Mouse (Mus musculus): ENCODE data around the gene Ctnnd1. TPM values are rescaled to one million over a fixed set of nuclear protein-coding genes. Genes with fewer than 3 reads are reported as not detected.
A peak's percentile ranks its signal among the peaks of the same experiment; 100 is the strongest.

Gene Ctnnd1
- polyA plus RNA-seq, 1 experiment from 2014 or later, result 40.0 TPM

- Histone ChIP-seq H3K36me3 (no peaks in the 10 kb centered on the region), H3K27me3 (ENCODE audit: low read depth, poor library complexity, severe bottlenecking) (no peaks in the 10 kb centered on the region), H3K9me3 (replicated peaks) (no peaks in the 10 kb centered on the region), H3K4me3 (peak overlapping the region; percentile 19; the same call in 1 of the 2 replicates), H3K27ac (no peak overlapping the region), H3K4me1 (no peaks in the 10 kb centered on the region)
- WGBS, result 45% methylated on average over 10 of the region's 10 CpGs
- no peak for DNase-seq (ENCODE audit: low spot score)
These were observed 93.6 kb downstream of the Ctnnd1 start for GRCm38 (mm10) chr2:84556888-84557514.

- Histone ChIP-seq H3K27ac (no peak overlapping the region), H3K4me3 (no peak overlapping the region), H3K9me3 (replicated peaks) (no peaks in the 10 kb centered on the region), H3K4me1 (no peaks in the 10 kb centered on the region), H3K27me3 (ENCODE audit: low read depth, poor library complexity, severe bottlenecking) (no peaks in the 10 kb centered on the region), H3K36me3 (no peaks in the 10 kb centered on the region)
- WGBS, result 77% methylated on average over 10 of the region's 10 CpGs
- DNase-seq (ENCODE audit: low spot score), result no peak
These were observed 99.0 kb downstream of the Ctnnd1 start for GRCm38 (mm10) chr2:84551390-84552100.

Other genes starting within 250 kb of the Ctnnd1 start
- gene Calcrl, start 225.4 kb downstream of the Ctnnd1 start, polyA plus RNA-seq (2016; fragmentation: Nextera tagmentation; extraction: Ambion mirVana), result 16.6 and 19.6 TPM in 2 replicates
- gene Tfpi, start 174.0 kb downstream of the Ctnnd1 start, polyA plus RNA-seq (2016; fragmentation: Nextera tagmentation; extraction: Ambion mirVana), result 12.5 and 13.9 TPM in 2 replicates
- 0.20 and 0.58 TPM in 2 replicates for gene Btbd18, start 8.3 kb upstream of the Ctnnd1 start, polyA plus RNA-seq (2016; fragmentation: Nextera tagmentation; extraction: Ambion mirVana)
- gene Selenoh, start 20.0 kb upstream of the Ctnnd1 start, polyA plus RNA-seq (2016; fragmentation: Nextera tagmentation; extraction: Ambion mirVana), result 507 and 566 TPM in 2 replicates
- not detected in 2 replicates for gene Gm28635, start 27.3 kb upstream of the Ctnnd1 start, polyA plus RNA-seq (2016; fragmentation: Nextera tagmentation; extraction: Ambion mirVana)
- gene Med19, start 27.6 kb upstream of the Ctnnd1 start, polyA plus RNA-seq (2016; fragmentation: Nextera tagmentation; extraction: Ambion mirVana), result 41.1 and 43.4 TPM in 2 replicates
- 115 and 132 TPM in 2 replicates for gene Tmx2, start 28.4 kb upstream of the Ctnnd1 start, polyA plus RNA-seq (2016; fragmentation: Nextera tagmentation; extraction: Ambion mirVana)
- 33.7 and 34.3 TPM in 2 replicates for gene Zdhhc5, start 64.4 kb upstream of the Ctnnd1 start, polyA plus RNA-seq (2016; fragmentation: Nextera tagmentation; extraction: Ambion mirVana)
- gene Clp1, start 76.6 kb upstream of the Ctnnd1 start, polyA plus RNA-seq (2016; fragmentation: Nextera tagmentation; extraction: Ambion mirVana), result 57.8 and 58.8 TPM in 2 replicates
- gene Ypel4, start 83.3 kb upstream of the Ctnnd1 start, polyA plus RNA-seq (2016; fragmentation: Nextera tagmentation; extraction: Ambion mirVana), result 5.7 and 9.6 TPM in 2 replicates
- 7.6 and 8.2 TPM in 2 replicates for gene Gm19426, start 92.9 kb upstream of the Ctnnd1 start, polyA plus RNA-seq (2016; fragmentation: Nextera tagmentation; extraction: Ambion mirVana)
- 9.3 and 10.8 TPM in 2 replicates for gene Serping1, start 124.7 kb upstream of the Ctnnd1 start, polyA plus RNA-seq (2016; fragmentation: Nextera tagmentation; extraction: Ambion mirVana)
- gene Ube2l6, start 148.1 kb upstream of the Ctnnd1 start, polyA plus RNA-seq (2016; fragmentation: Nextera tagmentation; extraction: Ambion mirVana), result 17.6 and 19.2 TPM in 2 replicates
- 0.11 and 0.56 TPM in 2 replicates for gene Smtnl1, start 171.9 kb upstream of the Ctnnd1 start, polyA plus RNA-seq (2016; fragmentation: Nextera tagmentation; extraction: Ambion mirVana)
- gene Timm10, start 176.2 kb upstream of the Ctnnd1 start, polyA plus RNA-seq (2016; fragmentation: Nextera tagmentation; extraction: Ambion mirVana), result 64.5 and 71.0 TPM in 2 replicates
- gene Slc43a1, start 188.1 kb upstream of the Ctnnd1 start, polyA plus RNA-seq (2016; fragmentation: Nextera tagmentation; extraction: Ambion mirVana), result 36.6 and 42.6 TPM in 2 replicates
- gene Rtn4rl2, start 235.9 kb upstream of the Ctnnd1 start, polyA plus RNA-seq (2016; fragmentation: Nextera tagmentation; extraction: Ambion mirVana), result 0.74 and 1.0 TPM in 2 replicates

Data from limb, embryonic 10.5 days (tissue).